In the genomic region with DNA sequence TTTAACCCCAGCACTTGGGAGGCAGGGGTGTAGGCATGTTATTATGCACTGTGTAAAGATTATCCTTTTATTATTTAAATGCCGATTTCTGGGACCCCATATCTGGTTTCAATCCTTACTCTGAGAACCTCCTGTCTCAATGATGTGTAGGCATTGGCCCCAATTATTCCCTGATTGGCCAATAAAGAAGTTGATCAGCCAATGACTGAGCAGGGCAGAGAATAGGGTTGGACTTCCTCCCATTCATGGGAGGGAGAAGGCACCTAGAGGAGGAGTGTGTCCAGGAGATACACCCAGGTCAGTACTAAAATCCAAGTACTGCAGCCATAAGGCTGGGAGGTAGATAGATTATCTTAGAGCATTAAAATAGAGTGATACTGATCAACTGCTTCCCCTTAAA, we compare ENCODE assay signal across 17 mouse cellular contexts. TPM values are rescaled to one million over a fixed set of nuclear protein-coding genes. Genes with fewer than 3 reads are reported as not detected.
"Had no signal": no experiment of that assay in that cellular context is flagged by ENCODE, and none has a peak within 500 bp of the region (broad histone marks: within the 10 kb centered on the region; RNA-seq: fewer than 3 reads in every experiment).

No protein-coding gene starts in this region.

- DNase-seq: kidney, adult 9 months; kidney, postnatal 10 days; kidney, postnatal 4 days; left cerebral cortex, postnatal 4 days; liver, embryonic 13.5 days; lung, adult 18-20 months; lung, postnatal 36 days; thymus, adult 2 months; thymus, postnatal 25 days had no signal

- H3K9me3 ChIP-seq: limb, embryonic 13.5 days; liver, embryonic 13.5 days; midbrain, embryonic 13.5 days; neural tube, embryonic 15.5 days; stomach, embryonic 15.5 days had no signal

- H3K9ac ChIP-seq: limb, embryonic 13.5 days; liver, embryonic 13.5 days; midbrain, embryonic 13.5 days; neural tube, embryonic 15.5 days; stomach, embryonic 15.5 days had no signal

- H3K27me3 ChIP-seq: limb, embryonic 13.5 days; liver, embryonic 13.5 days; midbrain, embryonic 13.5 days; neural tube, embryonic 15.5 days; stomach, embryonic 15.5 days had no signal

- ATAC-seq: midbrain, embryonic 13.5 days had no signal

- H3K4me2 ChIP-seq: limb, embryonic 13.5 days; liver, embryonic 13.5 days; midbrain, embryonic 13.5 days; neural tube, embryonic 15.5 days; stomach, embryonic 15.5 days had no signal

- H3K27ac ChIP-seq: limb, embryonic 13.5 days; liver, embryonic 13.5 days; midbrain, embryonic 13.5 days; neural tube, embryonic 15.5 days; stomach, embryonic 15.5 days had no signal

- H3K4me3 ChIP-seq: limb, embryonic 13.5 days; liver, embryonic 13.5 days; midbrain, embryonic 13.5 days; neural tube, embryonic 15.5 days; stomach, embryonic 15.5 days had no signal

RNA-seq across cellular contexts. Expression of gene Cort, which starts 36.6 kb away (rescaled TPM):
- polyA plus RNA-seq: liver, embryonic 13.5 days; lung, embryonic 16.5 days; neural tube, embryonic 11.5 days; neural tube, embryonic 15.5 days; testis, adult 2 months; urinary bladder, adult 2 months had no signal
